Mouse (Mus musculus): ENCODE data around the gene Nt5dc1.
"Not testable (repeated sequence)": the region's sequence is repeated elsewhere in the genome, so short reads cannot be mapped to it uniquely, and the experiment has no call there.

Gene Nt5dc1

DNA sequence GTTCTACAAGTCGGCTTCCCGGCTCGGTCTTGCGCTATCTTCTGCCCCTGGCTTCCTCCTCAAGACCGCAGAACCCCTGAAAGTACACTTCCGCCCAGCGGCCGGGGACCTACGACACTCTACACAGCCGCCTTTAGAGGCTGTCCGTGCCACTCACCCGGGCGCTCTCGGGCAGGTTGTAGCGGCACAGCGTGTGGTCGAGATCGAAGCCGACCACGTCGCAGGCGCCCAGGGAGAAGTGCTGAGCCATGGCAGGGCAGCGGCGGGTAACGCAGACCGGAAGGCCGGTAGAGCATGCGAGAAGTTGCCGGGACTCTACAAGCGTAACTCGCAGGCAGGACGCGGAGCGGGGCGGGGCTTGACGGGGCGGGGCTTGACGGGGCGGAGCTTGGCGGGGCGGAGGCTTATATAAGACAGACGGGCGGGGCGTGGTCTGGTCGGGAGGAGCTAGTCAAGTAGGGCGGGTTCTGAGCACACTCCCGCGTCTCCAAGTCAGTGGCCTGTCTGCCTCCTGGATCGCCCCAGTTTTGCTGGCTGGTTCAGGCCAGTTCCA, at the start of gene Nt5dc1:
TSS of gene Nt5dc1 (minus strand) at position 349 of the 553 bp plus-strand sequence.
- peak; percentile 91 for DNase-seq

DNA sequence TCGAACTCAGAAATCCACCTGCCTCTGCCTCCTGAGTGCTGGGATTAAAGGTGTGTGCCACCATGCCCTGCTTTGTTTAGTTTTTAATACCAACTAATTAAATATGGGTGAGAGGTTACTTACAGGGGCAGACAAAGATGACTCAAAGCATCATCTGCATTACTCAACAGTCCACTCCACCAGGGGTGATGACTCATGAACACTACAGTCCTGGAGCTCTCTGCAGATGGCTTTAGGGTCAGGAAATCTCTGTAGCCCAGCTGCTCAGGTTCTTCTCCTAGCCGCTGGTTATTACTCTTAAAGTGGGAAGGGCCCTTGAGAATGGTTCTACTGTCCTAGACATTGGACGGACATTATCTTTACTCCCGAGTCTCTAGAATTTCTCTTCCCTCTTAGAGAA, 46.0 kb upstream of the Nt5dc1 start:
- no peak for DNase-seq

DNA sequence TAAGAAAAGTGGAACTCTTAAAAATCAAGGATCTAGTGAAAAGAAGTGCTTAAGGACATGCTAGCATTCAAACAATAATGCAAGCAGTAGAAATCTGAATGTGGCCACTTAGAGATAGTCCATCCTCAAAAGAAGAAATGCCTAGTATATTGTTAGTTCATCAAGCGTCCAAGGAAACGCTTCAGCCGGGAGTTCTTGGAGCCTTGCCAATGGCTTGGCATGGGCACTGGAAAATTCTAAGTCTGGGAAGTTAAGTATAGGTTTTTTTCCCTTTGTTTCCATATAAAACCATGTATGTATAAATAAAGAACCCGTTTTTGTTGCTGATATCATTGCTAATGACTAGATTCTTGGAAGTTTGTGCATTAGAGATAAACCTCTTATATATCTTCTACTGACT, 43.1 kb upstream of the Nt5dc1 start:
- no peak for DNase-seq

DNA sequence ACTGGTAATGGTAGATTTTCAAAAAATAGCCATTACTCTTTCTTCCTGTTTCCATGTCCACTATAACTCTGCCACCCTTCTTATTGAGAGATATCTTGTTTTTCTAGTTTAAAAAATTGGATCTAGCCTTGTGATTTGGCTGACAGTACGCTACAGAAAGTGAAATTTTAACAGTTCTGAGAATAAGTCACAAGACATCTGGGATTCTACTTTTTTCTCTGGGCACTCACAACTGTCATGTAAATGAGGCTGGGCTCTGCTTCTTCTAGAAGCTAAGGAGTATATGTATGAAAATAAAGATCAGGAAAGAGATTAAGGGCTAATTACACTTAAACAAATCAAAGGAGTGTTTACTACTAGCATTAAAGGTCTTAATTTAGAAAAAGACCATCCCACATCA, 31.1 kb upstream of the Nt5dc1 start:
- DNase-seq = no peak

DNA sequence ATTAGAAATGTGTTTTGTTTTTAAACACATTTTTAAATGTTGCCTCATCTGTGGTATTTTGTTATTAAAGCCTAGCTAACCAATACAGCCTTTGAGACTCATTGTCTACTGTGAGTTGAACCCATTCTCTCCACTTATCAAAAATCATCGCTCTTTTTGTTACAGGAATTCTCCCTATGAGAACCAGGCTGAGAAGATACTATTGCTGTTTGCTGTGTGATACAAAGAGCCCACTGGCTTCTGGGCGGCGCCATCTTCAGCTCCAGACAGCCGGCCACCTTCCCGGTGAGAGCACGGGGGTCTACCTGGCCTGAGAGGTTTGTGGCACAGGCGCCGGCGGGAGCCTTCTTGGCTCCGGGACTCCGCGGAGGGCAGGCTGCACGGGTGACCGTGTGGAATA, 15.8 kb upstream of the Nt5dc1 start:
- not testable (repeated sequence) for DNase-seq

DNA sequence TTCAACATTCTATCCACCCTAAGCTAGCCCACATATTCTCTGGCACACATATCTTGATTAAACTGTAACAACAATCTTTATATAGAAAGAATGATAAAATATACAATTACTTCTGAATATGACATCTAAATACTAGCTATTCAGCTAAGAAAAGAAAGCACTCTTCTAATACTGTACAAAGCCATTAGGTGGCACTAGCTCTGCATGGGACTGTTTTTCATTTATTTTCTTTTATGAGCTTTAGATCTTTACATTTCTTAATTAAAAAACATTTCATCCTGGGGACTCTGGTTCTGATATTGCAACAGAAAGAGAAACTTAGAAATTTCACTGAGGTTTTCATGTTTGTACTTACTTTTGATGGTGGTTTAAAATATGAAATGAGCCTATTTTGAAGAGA, 13.4 kb upstream of the Nt5dc1 start:
- DNase-seq = no peak

DNA sequence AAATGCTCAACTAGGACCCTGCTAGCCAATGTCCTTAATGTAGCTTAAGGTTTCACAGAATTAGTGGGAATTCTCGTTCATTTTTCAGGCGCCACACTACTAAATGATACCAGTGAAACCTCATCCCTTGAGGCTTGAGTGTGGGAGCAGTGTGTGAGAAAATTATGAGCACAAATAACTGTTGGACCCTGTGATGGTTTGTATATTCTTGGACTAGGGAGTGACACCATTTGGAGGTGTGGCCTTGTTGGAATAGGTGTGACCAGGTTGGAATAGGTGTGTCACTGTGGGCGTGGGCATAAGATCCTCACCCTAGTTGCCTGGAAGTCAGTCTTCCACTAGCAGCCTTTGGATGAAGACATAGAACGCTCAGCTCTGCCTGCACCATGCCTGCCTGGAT, 442 bp upstream of the Nt5dc1 start:
- not testable (repeated sequence) for DNase-seq

DNA sequence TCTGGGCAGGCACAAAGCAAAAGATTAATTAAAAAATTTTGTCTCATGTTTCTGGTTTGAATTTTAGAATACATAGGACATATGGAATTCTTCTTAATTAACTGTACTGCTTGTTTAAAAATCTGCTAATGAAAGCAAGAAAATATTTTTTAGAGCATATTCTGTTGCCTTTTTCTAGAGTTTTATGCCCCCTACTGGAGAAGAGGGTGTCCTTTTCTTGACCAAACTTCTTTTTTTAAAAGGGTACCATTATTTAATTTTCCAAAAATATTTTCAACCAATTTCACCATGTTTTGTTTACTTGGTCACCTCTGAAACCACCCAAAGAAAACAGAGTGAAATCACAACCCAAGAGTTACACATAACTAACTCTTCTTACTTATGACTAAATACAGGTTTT, 19.1 kb downstream of the Nt5dc1 start:
- DNase-seq = no peak

DNA sequence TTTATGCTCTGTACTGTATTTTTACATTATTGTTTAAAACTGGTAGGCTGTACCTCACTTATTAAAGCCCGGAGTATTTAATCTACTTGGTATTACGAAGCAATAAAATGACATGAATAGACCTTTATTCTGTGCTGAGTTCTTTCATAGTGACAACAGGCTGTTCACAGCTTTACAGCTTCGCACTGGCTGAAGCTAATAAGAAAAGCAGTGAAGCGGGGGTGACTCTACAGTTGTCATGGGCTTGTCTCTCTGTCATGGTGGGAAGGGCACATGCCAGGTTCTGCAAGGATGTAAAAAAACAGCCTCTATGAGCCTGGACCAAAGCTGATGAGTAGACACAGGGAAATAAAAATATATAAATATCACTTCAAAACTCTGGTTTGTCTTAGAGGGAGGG, 21.4 kb downstream of the Nt5dc1 start:
- DNase-seq = no peak

DNA sequence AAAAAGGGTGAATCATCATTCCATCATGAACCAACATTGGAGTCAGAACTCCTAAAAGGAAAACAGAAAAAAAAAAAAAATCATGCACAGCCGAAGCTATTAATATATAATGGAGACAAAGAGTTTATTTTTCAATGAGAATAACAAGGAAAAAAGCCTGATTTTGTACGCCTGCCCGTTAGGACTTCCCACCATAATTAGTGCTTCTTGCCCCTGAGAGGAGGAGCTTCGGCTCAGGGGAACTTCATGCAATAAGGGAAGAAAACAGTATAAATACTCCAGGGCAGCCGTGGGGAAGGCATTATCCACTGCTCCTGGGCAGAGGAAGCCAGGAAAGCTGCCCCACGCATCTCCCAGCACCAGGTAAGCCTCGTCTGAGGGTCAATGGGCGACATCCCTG, 28.7 kb downstream of the Nt5dc1 start, which contains the start of gene Col10a1:
TSS of gene Col10a1 (plus strand) at position 301 of the 400 bp plus-strand sequence.
- DNase-seq = no peak

DNA sequence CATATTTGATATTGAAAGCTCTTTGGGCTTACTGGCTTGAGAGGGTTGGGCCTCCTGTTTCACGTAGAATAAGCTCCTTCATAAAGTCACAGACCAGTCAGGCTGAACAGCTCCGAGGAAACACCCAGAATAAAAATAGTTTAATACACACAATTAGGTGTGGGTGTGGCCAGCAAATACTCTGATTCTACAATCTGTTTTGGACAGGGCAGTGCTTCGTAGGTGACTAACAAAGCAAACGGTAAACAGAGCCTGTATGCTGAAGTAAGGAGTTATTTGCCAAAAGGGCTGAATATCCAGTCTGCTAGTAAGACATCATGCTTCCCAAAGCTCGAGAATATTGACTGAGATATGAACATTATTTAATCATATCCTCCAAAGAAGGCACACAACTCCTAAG, 32.7 kb downstream of the Nt5dc1 start:
- DNase-seq = no peak

DNA sequence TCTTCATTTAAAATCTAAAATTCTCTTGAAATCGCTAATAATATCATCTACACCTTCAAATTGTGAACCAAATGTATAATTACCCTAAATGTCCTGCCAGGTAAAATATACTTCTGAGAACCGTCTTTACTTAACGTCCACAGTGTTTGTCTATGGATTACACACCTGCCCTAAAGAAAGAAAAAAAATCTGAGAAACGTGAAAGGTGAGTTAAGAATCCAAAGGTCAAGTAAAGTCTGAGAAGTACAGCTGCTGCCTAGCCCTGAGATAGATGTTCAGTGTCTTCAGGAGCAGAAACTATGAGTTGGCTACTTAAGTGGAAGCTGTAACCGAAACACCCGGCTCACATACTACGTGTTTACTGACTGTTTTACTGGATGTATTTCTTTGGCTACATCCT, 45.0 kb downstream of the Nt5dc1 start:
- DNase-seq = no peak

DNA sequence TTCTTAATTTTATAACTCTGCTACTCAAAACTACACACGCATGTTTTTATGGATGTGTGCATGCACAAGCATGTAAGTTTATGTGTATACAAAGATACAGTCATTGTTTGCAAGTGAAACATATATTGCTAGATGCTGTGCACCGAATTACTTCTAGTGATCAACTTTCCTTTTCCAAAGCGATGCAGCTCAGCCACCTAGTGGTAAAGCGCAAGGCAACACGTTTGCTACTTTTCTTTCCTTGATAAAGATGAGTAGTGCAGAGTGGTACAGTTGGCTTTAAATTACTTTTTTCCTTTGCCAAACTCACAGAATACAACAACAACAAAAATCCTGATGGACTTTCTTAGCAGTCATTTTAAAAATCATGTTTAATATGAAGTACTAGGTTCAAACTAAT, 50.2 kb downstream of the Nt5dc1 start:
- DNase-seq = peak; percentile 5

DNA sequence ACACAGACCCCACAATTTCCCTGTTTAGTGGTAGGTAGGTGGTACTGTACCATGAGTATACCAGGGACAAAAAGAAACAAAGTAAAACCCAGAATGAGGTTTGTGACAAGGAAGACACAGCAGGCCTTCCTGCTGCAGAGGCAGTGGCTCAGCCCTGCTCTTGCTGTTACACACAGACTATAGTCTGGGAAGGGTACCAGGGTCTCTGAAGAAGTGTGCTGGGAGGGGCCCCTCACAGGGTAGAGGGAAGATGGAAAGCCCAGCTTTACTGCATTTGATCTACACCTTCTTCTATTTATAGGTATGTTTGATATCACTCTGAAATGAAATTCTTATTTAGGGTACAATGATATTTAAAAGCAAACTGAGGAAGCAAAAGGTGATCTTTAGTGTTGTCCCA, 54.6 kb downstream of the Nt5dc1 start:
- DNase-seq = no peak

DNA sequence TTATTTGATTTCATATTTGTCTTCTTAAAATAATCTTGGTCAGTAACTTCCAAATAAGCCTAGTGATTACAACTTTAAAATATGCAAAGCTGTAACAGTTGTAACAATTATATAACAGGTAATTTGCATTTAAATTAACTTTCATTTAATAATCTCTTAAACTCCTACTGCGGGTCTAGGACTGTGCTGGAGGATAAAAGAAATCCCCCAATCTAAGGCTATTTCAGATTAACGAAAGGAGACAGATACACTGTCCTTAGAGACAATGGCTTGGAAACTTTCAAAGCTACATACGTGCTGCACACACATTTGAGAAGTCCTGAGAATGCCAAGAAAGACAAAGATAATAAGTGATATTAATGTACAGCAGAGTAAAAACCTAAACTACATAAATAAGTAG, 60.1 kb downstream of the Nt5dc1 start:
- DNase-seq = no peak

DNA sequence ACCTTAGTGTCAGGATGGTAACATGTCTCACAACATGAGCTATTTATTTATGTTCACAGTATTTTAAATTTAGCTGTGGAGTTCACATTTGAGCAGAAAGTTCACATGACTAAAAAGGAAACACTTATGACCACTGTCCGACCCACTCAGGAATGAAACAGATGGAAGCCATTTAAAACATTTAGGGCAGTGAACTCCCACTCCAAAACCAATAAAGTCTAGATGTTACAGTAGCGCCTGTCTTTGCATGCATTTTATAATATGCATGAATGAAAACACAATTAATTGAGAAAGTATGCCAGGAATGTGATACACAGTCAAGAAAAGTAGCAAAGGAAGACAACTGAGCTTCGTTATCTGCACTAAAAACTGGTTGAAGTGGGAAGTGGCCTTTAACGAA, 66.2 kb downstream of the Nt5dc1 start:
- no peak for DNase-seq

DNA sequence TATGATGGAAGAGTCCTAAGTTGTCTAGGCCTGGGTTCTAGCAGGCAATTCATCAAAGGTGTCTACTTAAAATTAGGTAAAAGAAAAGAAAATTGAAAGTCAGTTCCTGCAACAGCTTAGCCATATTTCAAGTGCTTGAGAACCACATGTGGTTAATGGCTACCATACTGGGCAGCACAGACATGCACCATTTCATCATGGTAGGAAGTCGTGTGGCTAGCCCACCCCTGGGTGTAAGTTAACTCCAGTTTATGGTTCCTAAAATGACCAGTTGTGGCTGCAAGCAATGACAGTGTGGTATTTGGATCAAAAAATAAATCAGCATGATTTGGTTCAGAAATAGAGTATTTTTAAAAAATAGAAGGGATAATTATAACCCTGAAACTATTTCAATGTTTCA, 76.5 kb downstream of the Nt5dc1 start:
- no peak for DNase-seq

DNA sequence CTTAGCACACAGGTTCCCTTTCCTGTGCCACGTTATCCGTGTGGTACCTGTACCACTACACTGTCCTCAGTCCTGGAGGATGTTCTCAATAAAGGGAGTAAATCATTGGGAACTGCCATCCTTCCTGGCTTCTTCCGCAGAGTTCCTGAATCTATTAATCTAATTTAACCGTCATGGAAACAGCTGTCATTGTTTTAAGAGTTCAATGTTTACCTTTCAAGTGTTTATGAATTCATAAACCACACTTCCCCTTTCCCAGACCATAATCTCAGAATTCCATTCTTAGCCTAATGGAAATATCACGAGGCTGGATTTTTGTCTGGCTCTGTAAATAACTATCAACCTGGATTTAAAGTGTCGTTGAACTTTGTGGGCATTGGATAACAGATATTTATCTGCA, 77.3 kb downstream of the Nt5dc1 start:
- no peak for DNase-seq

DNA sequence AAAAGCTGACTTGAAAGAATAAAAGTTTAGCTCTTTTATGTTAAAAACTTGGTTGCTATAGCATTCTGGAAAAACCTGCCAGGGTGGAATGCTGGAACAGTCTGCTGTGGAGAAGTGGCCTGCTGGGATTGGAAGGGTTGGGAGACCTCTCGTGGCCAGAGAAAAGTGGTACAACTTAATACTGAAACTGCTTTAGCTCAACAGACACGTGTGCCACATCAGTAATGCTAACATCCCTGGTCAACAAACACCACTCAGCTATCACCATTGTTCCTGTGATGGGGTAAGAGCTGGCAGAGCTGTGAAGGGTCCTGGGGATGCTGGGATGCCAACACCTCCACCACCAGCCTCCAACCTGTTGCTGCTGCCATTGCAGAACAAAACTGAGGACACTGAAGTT, 90.0 kb downstream of the Nt5dc1 start:
- peak; percentile 64 for DNase-seq

DNA sequence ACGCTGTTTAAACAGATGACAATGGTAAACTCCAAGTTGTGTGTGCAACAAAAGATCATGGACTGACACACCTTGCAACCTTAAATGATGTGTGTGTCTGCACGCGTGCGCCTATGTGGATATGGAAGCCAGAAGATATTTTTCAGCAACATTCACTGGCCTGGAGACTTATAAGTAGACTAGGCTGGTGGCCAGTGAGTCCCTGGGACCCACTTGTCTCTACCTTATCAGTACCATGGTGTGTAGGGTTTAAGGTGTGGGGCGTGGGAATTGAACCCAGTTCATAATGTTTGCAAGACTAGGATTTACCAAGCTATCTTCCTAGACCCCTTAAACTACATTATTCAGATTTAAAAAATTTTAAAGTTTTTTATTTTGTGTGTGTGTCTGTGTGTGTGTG, 91.2 kb downstream of the Nt5dc1 start:
- DNase-seq = no peak

DNA sequence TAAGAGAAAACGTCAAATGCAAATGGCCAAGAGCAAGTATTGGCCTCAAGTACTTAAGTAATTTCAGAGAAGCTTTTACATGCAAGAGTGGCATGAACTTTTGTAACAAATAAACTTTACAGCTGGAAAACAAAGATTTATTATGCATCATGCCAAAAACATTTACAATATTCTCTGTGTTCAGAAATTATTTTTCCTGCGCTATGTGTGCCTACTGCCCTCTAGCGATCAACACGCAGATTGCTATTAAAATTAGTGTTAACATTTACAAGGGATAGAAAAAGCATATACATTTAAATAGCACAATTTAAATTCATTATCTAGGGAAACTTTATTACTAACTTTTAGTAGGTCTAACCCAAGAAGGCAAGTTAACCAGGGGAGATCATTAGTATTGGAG, 91.7 kb downstream of the Nt5dc1 start:
- DNase-seq = no peak

DNA sequence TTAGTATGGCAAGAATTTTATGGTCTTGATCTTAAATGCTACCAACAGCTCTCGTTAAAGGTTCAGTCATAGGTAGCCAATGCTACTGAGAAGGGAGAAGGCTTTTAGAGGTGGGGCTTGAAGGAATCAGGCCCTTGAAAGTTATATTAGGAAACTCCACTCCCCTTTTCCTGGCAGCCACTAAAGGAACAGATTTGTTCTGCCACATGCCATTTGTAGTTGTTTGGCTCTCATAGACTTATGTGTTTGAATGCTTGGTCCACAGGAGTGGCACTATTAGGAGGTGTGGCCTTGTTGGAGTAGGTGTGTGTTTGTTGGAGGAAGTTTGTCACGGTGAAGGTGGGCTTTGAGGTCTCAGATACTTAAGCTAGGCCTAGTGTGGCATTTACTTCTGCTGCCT, 97.5 kb downstream of the Nt5dc1 start:
- DNase-seq = no peak

DNA sequence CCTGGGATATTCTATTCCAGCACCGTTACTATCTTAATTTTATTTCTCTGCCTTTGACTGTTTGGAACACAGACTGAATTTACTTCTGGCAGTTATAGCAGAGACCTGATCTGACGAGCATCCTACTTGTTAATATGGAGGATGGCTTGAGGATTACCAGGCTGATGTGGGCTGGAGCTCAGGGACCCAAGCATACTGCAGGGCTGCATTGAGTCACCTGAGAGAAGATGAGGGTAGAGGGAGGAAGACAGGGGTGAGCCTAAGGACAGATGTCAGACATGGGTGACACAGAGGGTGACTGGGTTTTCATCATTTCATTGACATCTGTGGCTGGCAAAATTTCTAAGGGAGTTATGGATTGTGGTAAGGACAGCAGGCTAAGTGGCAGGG, 101.1 kb downstream of the Nt5dc1 start:
- DNase-seq = no peak

DNA sequence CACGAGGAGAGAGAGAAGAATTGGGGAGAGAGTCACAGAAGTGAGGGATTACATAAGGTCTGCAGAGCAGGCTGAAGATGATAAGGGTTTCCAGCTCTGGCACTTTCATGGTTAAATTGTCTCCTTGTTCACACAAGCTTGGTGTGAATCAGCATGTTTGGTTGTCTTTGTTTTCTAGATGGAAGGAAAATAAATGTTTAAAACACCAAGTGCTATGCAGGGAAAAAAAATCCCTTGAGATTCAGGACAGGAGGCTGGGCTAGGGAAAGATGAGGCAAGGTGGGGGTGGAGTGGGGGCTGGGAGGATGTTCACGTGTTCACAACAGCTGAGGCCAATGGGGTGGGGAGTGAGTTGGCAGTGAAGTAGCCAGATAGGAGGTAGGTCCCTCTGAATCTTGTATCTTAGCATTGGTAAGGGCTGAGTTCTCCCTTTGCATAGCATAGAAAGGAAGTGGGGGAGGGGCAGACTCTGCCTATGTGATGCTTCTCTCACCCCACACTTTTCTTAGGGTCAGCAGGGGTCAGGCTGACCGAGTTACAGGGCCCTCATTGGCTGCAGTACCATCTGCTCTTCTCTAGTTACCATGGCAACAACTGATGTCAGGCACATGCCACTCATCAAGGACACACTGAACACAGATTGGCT, 101.7 kb downstream of the Nt5dc1 start:
- peak; percentile 79 for DNase-seq

DNA sequence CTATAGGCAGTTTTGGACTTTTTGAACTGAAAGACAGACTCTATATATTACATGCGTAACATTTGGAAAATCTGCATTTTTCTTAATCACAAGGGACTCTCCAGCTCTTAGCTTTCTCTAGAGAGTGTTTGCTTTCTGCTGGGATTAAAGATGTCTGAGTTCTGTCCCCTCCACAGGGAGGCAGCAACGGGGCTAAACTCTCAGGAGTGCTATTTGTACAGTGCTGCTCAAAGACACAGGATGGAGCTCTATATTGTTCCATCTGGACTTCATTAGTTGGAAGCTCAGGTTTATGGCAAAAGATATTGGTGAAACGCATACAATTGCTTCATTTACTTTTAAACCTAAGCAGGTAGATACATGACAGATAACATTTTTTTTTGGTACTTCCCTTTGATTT, 105.8 kb downstream of the Nt5dc1 start:
- DNase-seq = no peak

Data from right cerebral cortex, adult 18-20 months (tissue).